Mouse (Mus musculus): ENCODE results near the gene Vwa2. TPM values are rescaled to one million over a fixed set of nuclear protein-coding genes. Genes with fewer than 3 reads are reported as not detected.
A peak's percentile ranks its signal among the peaks of the same experiment; 100 is the strongest.

Vwa2 gene
- polyA plus RNA-seq (2012; rRNA removed) (5.9 and 6.4 TPM in 2 replicates), polyA plus RNA-seq (2014; fragmentation: Nextera tagmentation; extraction: Ambion mirVana) (4.3 and 5.6 TPM in 2 replicates)

DNA sequence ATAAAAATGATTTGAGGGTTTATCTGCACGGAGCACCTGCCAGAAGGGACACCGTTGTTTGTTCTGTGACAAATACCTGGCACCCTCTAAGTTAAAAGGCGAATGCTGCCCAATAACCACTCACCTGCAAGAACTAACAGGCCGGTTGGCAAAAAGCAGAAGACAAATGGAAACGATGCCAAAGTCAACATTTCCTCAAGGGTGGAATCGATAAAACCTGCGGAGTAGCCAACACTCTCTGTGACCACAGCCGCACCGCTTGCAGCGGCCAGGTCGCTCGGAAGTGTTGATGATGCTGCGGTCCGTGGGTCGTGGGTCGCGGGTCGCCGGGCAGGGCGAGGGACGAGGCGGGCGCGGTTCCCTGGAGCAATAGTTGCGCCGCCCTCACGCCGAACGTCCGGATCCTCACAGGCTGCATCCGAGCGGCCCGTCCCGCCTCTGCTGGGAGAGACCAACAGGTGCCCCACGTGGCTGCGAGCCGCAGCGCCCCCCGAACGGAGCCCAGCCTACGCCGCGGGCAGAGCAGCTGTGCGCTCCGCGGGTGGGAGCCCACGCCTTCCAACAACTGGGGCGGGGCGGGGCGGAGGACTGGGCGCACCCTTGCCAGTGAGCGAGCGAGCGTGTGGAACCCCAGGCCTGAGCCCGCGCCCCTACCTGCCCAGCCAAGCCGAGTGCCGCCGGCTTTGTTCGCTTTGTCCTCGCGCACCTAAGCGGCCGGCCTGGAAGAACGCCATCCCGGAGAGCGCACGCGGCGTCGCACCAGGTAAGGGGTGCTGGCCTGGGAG lies at the start of gene Vwa2:
TSS of gene Vwa2 (plus strand) at position 434 of the 785 bp plus-strand sequence.
- WGBS, result 2% methylated on average over 54 of the region's 71 CpGs
- DNase-seq (ENCODE audit: low spot score) (no peak), ATAC-seq (ENCODE audit: low FRiP score, low read depth) (peak; percentile 64; the same call in 1 of the 2 replicates)
- Histone ChIP-seq H3K27ac (replicated peaks; ENCODE audit: low read depth, low read length) (no peak within 1 kb of the TSS), H3K27me3 (ENCODE audit: control insufficient read depth, insufficient read depth, low read length) (peaks cover 42% of the 10 kb centered on the region), H3K36me3 (ENCODE audit: control insufficient read depth, insufficient read depth, low read length) (no peaks in the 10 kb centered on the region), H3K4me3 (replicated peaks; ENCODE audit: low read length) (peak within 1 kb of the TSS; percentile 49), H3K4me1 (ENCODE audit: control insufficient read depth, insufficient read depth, low read length) (peaks cover 30% of the 10 kb centered on the region), H3K9ac (ENCODE audit: low read depth, low read length, severe bottlenecking) (peak within 1 kb of the TSS; percentile 51), H3K9me3 (ENCODE audit: control insufficient read depth, low read length) (no peaks in the 10 kb centered on the region), H3K4me2 (replicated peaks; ENCODE audit: low read depth, low read length, severe bottlenecking) (peak within 1 kb of the TSS; percentile 96)
- no peak for TF ChIP-seq POLR2A (IDR thresholded peaks at IDR 0.05; ENCODE audit: borderline replicate concordance, extremely low read depth, insufficient read depth, insufficient read length)

DNA sequence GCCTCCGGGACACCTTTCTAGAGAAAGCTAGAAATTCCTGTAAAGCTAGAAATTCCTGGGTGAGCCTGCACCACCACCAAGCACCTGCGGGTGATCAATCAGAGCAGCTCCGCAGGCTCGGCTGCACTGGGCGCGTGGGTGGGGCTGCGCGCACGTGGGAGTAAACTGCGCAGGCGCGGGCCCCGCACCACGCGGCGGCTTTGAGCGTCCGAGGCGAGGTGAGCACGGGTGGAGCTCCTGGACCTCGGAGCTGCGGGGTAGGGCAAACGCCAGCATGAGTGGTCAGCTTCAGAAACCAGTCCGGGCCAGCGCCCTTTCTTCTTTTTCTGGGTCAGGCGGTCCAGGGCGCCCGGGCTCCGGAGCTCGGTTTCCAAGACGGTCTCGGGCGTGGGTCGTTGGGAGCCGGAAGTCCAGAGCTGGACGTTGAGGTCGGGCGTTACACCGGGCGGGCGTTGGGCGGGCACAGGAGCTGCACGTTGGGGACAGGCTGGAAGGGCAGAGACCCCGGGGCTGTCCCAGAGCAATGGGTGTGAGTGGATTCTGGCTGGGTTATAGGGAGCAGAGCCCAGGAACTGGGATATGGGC lies 47.9 kb upstream of the Vwa2 start, which contains the start of gene Tdrd1:
TSS of gene Tdrd1 (plus strand) at position 163 of the 585 bp plus-strand sequence.
- DNase-seq (ENCODE audit: low spot score) (peak; percentile 33), ATAC-seq (ENCODE audit: low FRiP score, low read depth) (no peak)
- peak within 1 kb of the TSS; percentile 45 for H3K4me2 ChIP-seq (replicated peaks; ENCODE audit: low read depth, low read length, severe bottlenecking)
- no peak within 1 kb of the TSS for H3K27ac ChIP-seq (replicated peaks; ENCODE audit: low read depth, low read length)
- no peaks in the 10 kb centered on the region for H3K9me3 ChIP-seq (ENCODE audit: control insufficient read depth, low read length)
- peak within 1 kb of the TSS; percentile 11; the same call in 1 of the 2 replicates for H3K4me3 ChIP-seq (replicated peaks; ENCODE audit: low read length)
- H3K36me3 ChIP-seq (ENCODE audit: control insufficient read depth, insufficient read depth, low read length), result no peaks in the 10 kb centered on the region
- no peak within 1 kb of the TSS for H3K9ac ChIP-seq (ENCODE audit: low read depth, low read length, severe bottlenecking)
- H3K27me3 ChIP-seq (ENCODE audit: control insufficient read depth, insufficient read depth, low read length), result no peaks in the 10 kb centered on the region
- H3K4me1 ChIP-seq (ENCODE audit: control insufficient read depth, insufficient read depth, low read length), result peaks cover 3% of the 10 kb centered on the region; the same call in 1 of the 2 replicates
- no peak for TF ChIP-seq POLR2A (IDR thresholded peaks at IDR 0.05; ENCODE audit: borderline replicate concordance, extremely low read depth, insufficient read depth, insufficient read length)
- WGBS, result 63% methylated on average over 40 of the region's 44 CpGs

DNA sequence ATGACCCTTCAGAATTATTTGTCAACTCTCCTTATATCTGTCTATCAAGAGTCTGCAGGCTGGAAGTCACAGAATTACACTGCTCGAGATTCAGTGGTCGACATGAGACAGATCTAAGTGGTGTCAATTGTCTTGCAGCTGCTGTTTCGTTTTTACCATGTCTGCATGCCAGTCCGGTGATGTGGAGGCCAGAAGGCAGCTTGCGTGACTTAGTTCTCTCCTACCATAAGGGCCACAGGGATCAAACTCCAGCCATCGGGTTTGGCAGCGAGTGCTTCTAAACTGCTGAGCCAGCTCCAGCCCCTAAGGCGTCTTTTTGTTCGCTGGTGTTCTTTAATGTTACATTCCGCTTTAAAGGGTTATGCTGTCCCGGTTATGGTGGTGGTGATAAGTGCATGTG lies 45.7 kb upstream of the Vwa2 start:
- Histone ChIP-seq H3K9ac (ENCODE audit: low read depth, low read length, severe bottlenecking) (no peak overlapping the region), H3K27me3 (ENCODE audit: control insufficient read depth, insufficient read depth, low read length) (no peaks in the 10 kb centered on the region), H3K4me1 (ENCODE audit: control insufficient read depth, insufficient read depth, low read length) (no peaks in the 10 kb centered on the region), H3K4me3 (replicated peaks; ENCODE audit: low read length) (no peak overlapping the region), H3K9me3 (ENCODE audit: control insufficient read depth, low read length) (no peaks in the 10 kb centered on the region), H3K4me2 (replicated peaks; ENCODE audit: low read depth, low read length, severe bottlenecking) (no peak overlapping the region), H3K27ac (replicated peaks; ENCODE audit: low read depth, low read length) (no peak overlapping the region), H3K36me3 (ENCODE audit: control insufficient read depth, insufficient read depth, low read length) (no peaks in the 10 kb centered on the region)
- no peak for TF ChIP-seq POLR2A (IDR thresholded peaks at IDR 0.05; ENCODE audit: borderline replicate concordance, extremely low read depth, insufficient read depth, insufficient read length)
- ATAC-seq (ENCODE audit: low FRiP score, low read depth) (peak; percentile 72), DNase-seq (ENCODE audit: low spot score) (peak; percentile 39)
- WGBS, result 61% methylated on average over 11 of the region's 11 CpGs

DNA sequence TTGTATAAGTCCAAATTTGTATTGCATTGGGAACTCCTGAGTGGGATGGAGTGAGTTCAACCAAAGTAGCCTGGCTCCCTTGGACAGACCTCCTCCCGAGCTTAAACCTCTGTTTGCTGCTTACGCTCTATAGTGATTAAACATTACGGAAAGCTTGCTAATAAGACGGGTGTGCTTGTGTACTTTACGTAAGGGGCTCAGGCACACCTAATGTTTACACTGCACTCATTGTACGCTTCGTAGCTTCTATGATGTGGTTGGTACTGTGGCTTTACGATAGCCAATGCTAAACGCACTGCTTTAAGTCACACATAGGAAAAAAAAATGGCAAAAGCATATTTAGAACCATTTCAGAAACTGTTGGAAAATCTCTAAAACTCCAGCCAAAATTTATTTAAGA lies 44.8 kb upstream of the Vwa2 start:
- no peak for TF ChIP-seq POLR2A (IDR thresholded peaks at IDR 0.05; ENCODE audit: borderline replicate concordance, extremely low read depth, insufficient read depth, insufficient read length)
- ATAC-seq (ENCODE audit: low FRiP score, low read depth), result no peak
- H3K4me1 ChIP-seq (ENCODE audit: control insufficient read depth, insufficient read depth, low read length), result no peaks in the 10 kb centered on the region

DNA sequence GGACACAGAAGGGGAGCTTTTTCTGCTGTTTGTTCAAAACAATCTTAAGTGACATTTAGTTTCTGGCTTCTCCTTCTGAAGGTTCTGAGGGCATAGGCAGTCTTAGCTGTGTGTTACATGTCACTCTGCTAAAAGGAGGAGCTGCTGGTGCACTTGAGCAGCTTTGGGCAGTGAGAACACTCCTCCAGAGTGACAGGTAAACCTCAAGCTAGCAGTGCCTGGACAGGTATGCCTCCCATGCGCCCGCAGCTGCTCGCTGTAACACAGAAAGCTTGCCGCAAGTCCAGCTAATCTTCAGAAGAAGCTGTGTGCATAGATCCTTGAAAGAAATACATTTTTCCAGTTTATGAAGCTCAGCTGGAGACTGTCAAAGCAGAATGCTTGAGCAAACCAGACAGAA lies 43.9 kb upstream of the Vwa2 start:
- Histone ChIP-seq H3K27ac (replicated peaks; ENCODE audit: low read depth, low read length) (no peak overlapping the region), H3K9ac (ENCODE audit: low read depth, low read length, severe bottlenecking) (no peak overlapping the region), H3K36me3 (ENCODE audit: control insufficient read depth, insufficient read depth, low read length) (no peaks in the 10 kb centered on the region), H3K27me3 (ENCODE audit: control insufficient read depth, insufficient read depth, low read length) (no peaks in the 10 kb centered on the region), H3K4me2 (replicated peaks; ENCODE audit: low read depth, low read length, severe bottlenecking) (no peak overlapping the region), H3K4me1 (ENCODE audit: control insufficient read depth, insufficient read depth, low read length) (no peaks in the 10 kb centered on the region; the same call in 1 of the 2 replicates), H3K9me3 (ENCODE audit: control insufficient read depth, low read length) (no peaks in the 10 kb centered on the region), H3K4me3 (replicated peaks; ENCODE audit: low read length) (no peak overlapping the region)
- ATAC-seq (ENCODE audit: low FRiP score, low read depth), result no peak
- no peak for DNase-seq (ENCODE audit: low spot score)
- no peak for TF ChIP-seq POLR2A (IDR thresholded peaks at IDR 0.05; ENCODE audit: borderline replicate concordance, extremely low read depth, insufficient read depth, insufficient read length)
- 92% methylated on average over 4 of the region's 4 CpGs for WGBS

More for the DNA sequence above, 44.8 kb upstream of the Vwa2 start:
- Histone ChIP-seq H3K36me3 (ENCODE audit: control insufficient read depth, insufficient read depth, low read length) (no peaks in the 10 kb centered on the region), H3K4me3 (replicated peaks; ENCODE audit: low read length) (no peak overlapping the region), H3K9ac (ENCODE audit: low read depth, low read length, severe bottlenecking) (no peak overlapping the region), H3K9me3 (ENCODE audit: control insufficient read depth, low read length) (no peaks in the 10 kb centered on the region), H3K27ac (replicated peaks; ENCODE audit: low read depth, low read length) (no peak overlapping the region), H3K27me3 (ENCODE audit: control insufficient read depth, insufficient read depth, low read length) (no peaks in the 10 kb centered on the region), H3K4me2 (replicated peaks; ENCODE audit: low read depth, low read length, severe bottlenecking) (no peak overlapping the region)
- DNase-seq (ENCODE audit: low spot score), result no peak
- 68% methylated on average over 9 of the region's 9 CpGs for WGBS
